9 mouse cellular contexts compared by ENCODE assay signal in genomic region chr16:18342650-18343570, GRCm38 (mm10). TPM values are rescaled to one million over a fixed set of nuclear protein-coding genes. Genes with fewer than 3 reads are reported as not detected.
DNase-seq lines count a peak whose midpoint lies in the region; ATAC-seq and TF ChIP-seq lines count a peak whose summit lies in the region.
"Had no signal": no experiment of that assay in that cellular context is flagged by ENCODE, and none has a peak within 500 bp of the region (broad histone marks: within the 10 kb centered on the region; RNA-seq: fewer than 3 reads in every experiment).

No protein-coding gene starts in this region.

- intact Hi-C loops in gastrocnemius, postnatal 14 days (cut with DNase I; ENCODE audit: low total_unique reads) = loop anchor here (10.0 kb wide), 1 partner anchor 272 kb away; no protein-coding TSS in a partner anchor

- H3K36me3 ChIP-seq in ES-E14 (ENCODE audit: control insufficient read depth, insufficient read depth, low read length, poor library complexity, severe bottlenecking) = no peaks in the 10 kb centered on the region
- peaks cover 6% of the 10 kb centered on the region for H3K36me3 ChIP-seq in forebrain, embryonic 10.5 days (replicated peaks)
- peaks cover 10% of the 10 kb centered on the region for H3K36me3 ChIP-seq in liver, postnatal 0 days (replicated peaks; ENCODE audit: insufficient read depth, low read length)

- peaks cover 28% of the 10 kb centered on the region for H3K4me1 ChIP-seq in cerebellum, adult 2 months (ENCODE audit: control insufficient read depth, insufficient read depth, low read length)
- H3K4me1 ChIP-seq in ES-E14 (ENCODE audit: control insufficient read depth in 2 of 2, insufficient read depth in 2 of 2, low read length in 2 of 2, poor library complexity in 1 of 2) = peaks cover 2 to 11% of the 10 kb centered on the region in 2 experiments; a peak in 2 of 4 replicates
- H3K4me1 ChIP-seq in forebrain, embryonic 10.5 days = peaks cover 53% of the 10 kb centered on the region
- H3K4me1 ChIP-seq in liver, postnatal 0 days (ENCODE audit: insufficient read depth) = peaks cover 29% of the 10 kb centered on the region

- H3K4me2 ChIP-seq in liver, postnatal 0 days (ENCODE audit: low read depth, low read length) = peak overlapping the region; percentile 94

- peak overlapping the region; percentile 73 for H3K4me3 ChIP-seq in cerebellum, adult 2 months (replicated peaks; ENCODE audit: insufficient read depth, low read depth, low read length)
- peak overlapping the region; percentile 70 to 84 for H3K4me3 ChIP-seq in ES-E14 (ENCODE audit: insufficient read depth in 1 of 2, low read depth in 1 of 2, low read length in 2 of 2, poor library complexity in 1 of 2, severe bottlenecking in 1 of 2)
- peak overlapping the region; percentile 70 for H3K4me3 ChIP-seq in forebrain, embryonic 10.5 days
- H3K4me3 ChIP-seq in liver, postnatal 0 days (ENCODE audit: low read depth, low read length) = peak overlapping the region; percentile 88

- H3K27ac ChIP-seq in cerebellum, adult 2 months (ENCODE audit: insufficient read depth, low read length) = peak overlapping the region; percentile 39
- no peak overlapping the region for H3K27ac ChIP-seq in ES-E14 (ENCODE audit: insufficient read depth, low read depth, low read length, poor library complexity, severe bottlenecking)
- peak overlapping the region; percentile 83 for H3K27ac ChIP-seq in forebrain, embryonic 10.5 days
- peak overlapping the region; percentile 94 for H3K27ac ChIP-seq in liver, postnatal 0 days (ENCODE audit: low read depth)

- ATAC-seq in cerebellum, adult (ENCODE audit: insufficient number of reproducible peaks, low FRiP score, low TSS enrichment) = no peak
- peak; percentile 6 for ATAC-seq in inflammation-experienced regulatory T-cells, adult 6 months
- peak; percentile 3; the same call in 1 of the 2 replicates for ATAC-seq in liver, postnatal 0 days

- TF ChIP-seq POLR2A in cerebellum, adult 2 months (IDR thresholded peaks at IDR 0.05; ENCODE audit: borderline replicate concordance, insufficient read depth, low read length) = no peak

- peak; percentile 42 to 53 for DNase-seq in cerebellum, adult 2 months
- no peak for DNase-seq in ES-E14 (ENCODE audit: low read depth, low spot score)
- DNase-seq in forebrain, embryonic 10.5 days (ENCODE audit: extremely low spot score, low spot score) = no peak
- DNase-seq in liver, postnatal 0 days = peak; percentile 44
- no peak for DNase-seq in retina, embryonic 14.5 days (ENCODE audit: low spot score)
- DNase-seq in gastrocnemius, postnatal 14 days = no peak

- no peaks in the 10 kb centered on the region for H3K9me3 ChIP-seq in ES-E14 (ENCODE audit: control insufficient read depth, insufficient read depth, low read depth, low read length)
- H3K9me3 ChIP-seq in forebrain, embryonic 10.5 days = no peaks in the 10 kb centered on the region
- no peaks in the 10 kb centered on the region for H3K9me3 ChIP-seq in liver, postnatal 0 days (ENCODE audit: low read length)

- no peak for TF ChIP-seq CTCF in cerebellum, adult 2 months (IDR thresholded peaks at IDR 0.05; ENCODE audit: borderline replicate concordance, insufficient read depth, low read depth, low read length)
- TF ChIP-seq CTCF in liver, postnatal 0 days (IDR thresholded peaks at IDR 0.05; ENCODE audit: low read depth) = no peak

- peak overlapping the region; percentile 65 for H3K9ac ChIP-seq in ES-E14 (ENCODE audit: insufficient read depth, low read depth, low read length, poor library complexity, severe bottlenecking)
- peak overlapping the region; percentile 85 for H3K9ac ChIP-seq in liver, postnatal 0 days (replicated peaks)

- H3K27me3 ChIP-seq in cerebellum, adult 2 months (ENCODE audit: control insufficient read depth, insufficient read depth, low read length) = no peaks in the 10 kb centered on the region
- H3K27me3 ChIP-seq in forebrain, embryonic 10.5 days (ENCODE audit: poor library complexity, severe bottlenecking) = peaks cover 16% of the 10 kb centered on the region
- peaks cover 15% of the 10 kb centered on the region for H3K27me3 ChIP-seq in liver, postnatal 0 days (ENCODE audit: insufficient read depth, low read length)
- H3K27me3 ChIP-seq: Patski had no signal

- in situ Hi-C loops in ES-E14 (cut with MboI; ENCODE audit: low sequenced_read_pairs in 2 of 2, unreplicated experiment in 2 of 2) = no loop called here

- TF ChIP-seq EP300 in liver, postnatal 0 days (IDR thresholded peaks at IDR 0.05; ENCODE audit: low read depth) = no peak

- 7% methylated on average over 9 of the region's 9 CpGs for WGBS in cerebellum, adult 2 months
- WGBS in forebrain, embryonic 10.5 days = 52% methylated on average over 9 of the region's 9 CpGs
- WGBS in liver, postnatal 0 days (ENCODE audit: insufficient replicate concordance) = 18% methylated on average over 9 of the region's 9 CpGs

TF ChIP-seq in ES-E14, 5 proteins besides CTCF, POLR2A, EP300 and RAD21:
- no peak for TF ChIP-seq ZC3H11A (IDR thresholded peaks at IDR 0.05; ENCODE audit: borderline replicate concordance, low read depth, low read length)
- no peak for TF ChIP-seq MAFK (IDR thresholded peaks at IDR 0.05; ENCODE audit: insufficient read depth, low read depth, low read length)
- no peak for TF ChIP-seq ZNF384 (IDR thresholded peaks at IDR 0.05; ENCODE audit: low read depth, low read length)
- no peak for TF ChIP-seq HCFC1 (IDR thresholded peaks at IDR 0.05; ENCODE audit: borderline replicate concordance, insufficient read depth, low read length)
- no peak for TF ChIP-seq CHD2 (IDR thresholded peaks at IDR 0.05; ENCODE audit: low read depth, low read length)

RNA-seq across cellular contexts. Expression of gene Tango2, which starts 5.0 kb away (rescaled TPM):
- 202 and 210 TPM in 2 replicates for polyA plus RNA-seq in cerebellum, adult 2 months (2012; rRNA removed)
- total RNA-seq in ES-E14 (2012; rRNA removed) = 10.0 and 10.4 TPM in 2 replicates
- 35.7 and 37.1 TPM in 2 replicates for polyA plus RNA-seq in forebrain, embryonic 10.5 days (2016; fragmentation: Nextera tagmentation; extraction: Ambion mirVana)
- 10 to 100 TPM; 48.6 to 81.2 (median 70.2) TPM for polyA plus RNA-seq in inflammation-experienced regulatory T-cells, adult 6 months (2017; shearing (Covaris generic))
- 54.1 and 61.1 TPM in 2 replicates for polyA plus RNA-seq in liver, postnatal 0 days (2015; fragmentation: Nextera tagmentation; extraction: Ambion mirVana)
- 10 to 100 TPM; 12.1 to 22.7 TPM for total RNA-seq in gastrocnemius, postnatal 14 days (2021)

RNA-seq across cellular contexts. Expression of gene Arvcf, which starts 5.1 kb away (rescaled TPM):
- polyA plus RNA-seq in cerebellum, adult 2 months (2012; rRNA removed) = 34.7 and 38.7 TPM in 2 replicates
- 48.0 and 60.1 TPM in 2 replicates for total RNA-seq in ES-E14 (2012; rRNA removed)
- polyA plus RNA-seq in forebrain, embryonic 10.5 days (2016; fragmentation: Nextera tagmentation; extraction: Ambion mirVana) = 116 TPM in 2 replicates
- polyA plus RNA-seq in inflammation-experienced regulatory T-cells, adult 6 months (2017; shearing (Covaris generic)) = 1 to 10 TPM in 1 of 3 experiments, under 1 TPM in 2; 0.52 to 1.0 (median 0.66) TPM
- 7.0 and 9.7 TPM in 2 replicates for polyA plus RNA-seq in liver, postnatal 0 days (2015; fragmentation: Nextera tagmentation; extraction: Ambion mirVana)
- total RNA-seq in gastrocnemius, postnatal 14 days (2021) = 10 to 100 TPM; 12.5 to 19.8 TPM

RNA-seq across cellular contexts. Expression of gene Dgcr8, which starts 53.9 kb away (rescaled TPM):
- polyA plus RNA-seq in cerebellum, adult 2 months (2012; rRNA removed) = 56.0 and 57.7 TPM in 2 replicates
- total RNA-seq in ES-E14 (2012; rRNA removed) = 65.7 and 84.1 TPM in 2 replicates
- polyA plus RNA-seq in forebrain, embryonic 10.5 days (2016; fragmentation: Nextera tagmentation; extraction: Ambion mirVana) = 48.9 and 49.7 TPM in 2 replicates
- 10 to 100 TPM; 16.6 to 29.7 (median 19.9) TPM for polyA plus RNA-seq in inflammation-experienced regulatory T-cells, adult 6 months (2017; shearing (Covaris generic))
- 5.4 and 9.2 TPM in 2 replicates for polyA plus RNA-seq in liver, postnatal 0 days (2015; fragmentation: Nextera tagmentation; extraction: Ambion mirVana)
- total RNA-seq in gastrocnemius, postnatal 14 days (2021) = 10 to 100 TPM; 13.9 to 16.3 TPM

Comparison
In these comparisons a context has a peak if more than half of its experiments do, and no peak if none do; other contexts are left out.
1. DNase-seq: peak in cerebellum, adult 2 months (2 of 2) and liver, postnatal 0 days (single experiment); none in ES-E14 (single experiment), forebrain, embryonic 10.5 days (single experiment), retina, embryonic 14.5 days (single experiment) and gastrocnemius, postnatal 14 days (single experiment).
2. Peak in every context shown above with its lines, with median percentiles within 50 percentile points of each other: H3K4me3 ChIP-seq.